Mouse (Mus musculus) stomach, postnatal 0 days (tissue): ENCODE results near the gene Camkv. TPM values are rescaled to one million over a fixed set of nuclear protein-coding genes. Genes with fewer than 3 reads are reported as not detected.

ENCODE experiments used
- ATAC-seq: fragments of 200-750 bp; cut with Nextera tagmentation; 2 replicates; pipeline ENCODE4 v1.8.0; 2017; ENCODE audit not compliant: low FRiP score, low TSS enrichment
- DNase-seq: peaks from one replicate; pipeline ENCODE4 v3.0.0-alpha.2; 2016; ENCODE audit warnings: low spot score
- H3K27ac ChIP-seq: fragments of 300-500 bp; sonication (generic); replicated peaks from 2 replicates; pipeline ENCODE4 v1.5.1; 2014; ENCODE audit warnings: mild to moderate bottlenecking, control low read depth
- H3K27me3 ChIP-seq: fragments of 300-500 bp; sonication (generic); 2 replicates; pipeline ENCODE4 v1.6.1; 2014; ENCODE audit warnings: low read length; ENCODE audit not compliant: control insufficient read depth, insufficient read depth
- H3K36me3 ChIP-seq: fragments of 300-500 bp; sonication (generic); 2 replicates; pipeline ENCODE4 v1.6.1; 2014; ENCODE audit warnings: low read length, mixed read lengths; ENCODE audit not compliant: control insufficient read depth, insufficient read depth
- H3K4me1 ChIP-seq: fragments of 300-500 bp; sonication (generic); replicated peaks from 2 replicates; pipeline ENCODE4 v1.6.1; 2014; ENCODE audit warnings: antibody characterized with exemption; ENCODE audit not compliant: control insufficient read depth, insufficient read depth
- H3K4me2 ChIP-seq: fragments of 300-500 bp; sonication (generic); replicated peaks from 2 replicates; pipeline ENCODE4 v1.6.1; 2014; ENCODE audit warnings: low read depth, mild to moderate bottlenecking, control low read depth, moderate library complexity
- H3K4me3 ChIP-seq: fragments of 300-500 bp; sonication (generic); 2 replicates; pipeline ENCODE4 v1.5.1; 2014; ENCODE audit warnings: low read depth, low read length, control low read depth
- H3K9ac ChIP-seq: fragments of 300-500 bp; sonication (generic); 2 replicates; pipeline ENCODE4 v1.6.1; 2014; ENCODE audit warnings: mild to moderate bottlenecking, low read length, control low read depth, mixed read lengths
- H3K9me3 ChIP-seq: fragments of 300-500 bp; sonication (generic); 2 replicates; pipeline ENCODE4 v1.6.1; 2016; ENCODE audit warnings: low read length; ENCODE audit not compliant: control insufficient read depth
- CTCF ChIP-seq: IDR thresholded peaks from 2 replicates; pipeline ENCODE4 v1.5.1; 2016; ENCODE audit warnings: antibody characterized with exemption, low read depth, mild to moderate bottlenecking, moderate library complexity
- EP300 ChIP-seq: optimal IDR thresholded peaks from 2 replicates; pipeline ENCODE3; 2016; ENCODE audit warnings: antibody characterized with exemption
- WGBS: fragments of 180-500 bp; shearing (Covaris S2); extraction: QIAGEN DNeasy Blood & Tissue Kit; methylation state at CpG from one replicate; pipeline ENCODE4 v1.1.7; 2014; 5-methylcytosine and 5-hydroxymethylcytosine counted together
- polyA plus RNA-seq: library from polyadenylated mRNA; unstranded; fragments of >200 nt; fragmentation: Nextera tagmentation; extraction: Ambion mirVana; gene quantifications from 2 replicates; pipeline ENCODE4 v1.2.1, GENCODE M21; 2015

The Camkv gene
- polyA plus RNA-seq, 1 experiment from 2014 or later = 0.62 TPM

DNA sequence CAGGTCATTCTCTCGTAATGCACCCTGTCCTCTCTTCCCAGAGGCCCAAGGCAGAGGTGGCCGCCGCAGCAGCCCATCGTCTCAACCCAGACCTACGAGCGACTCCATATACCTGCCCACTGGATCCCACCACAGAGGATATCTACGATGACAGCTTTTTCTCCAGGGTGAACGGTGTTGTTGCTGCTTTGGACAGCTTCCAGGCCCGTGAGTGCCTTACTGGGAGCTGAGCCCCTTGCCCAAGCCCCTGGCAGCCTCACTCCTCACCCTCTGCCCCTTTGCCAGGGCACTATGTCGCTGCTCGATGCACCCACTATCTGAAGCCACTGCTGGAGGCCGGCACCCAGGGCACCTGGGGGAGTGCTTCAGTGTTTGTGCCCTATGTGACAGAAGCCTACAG lies 43.3 kb downstream of the Camkv start:
- Histone ChIP-seq H3K4me2 (no peak overlapping the region), H3K9me3 (no peaks in the 10 kb centered on the region), H3K27ac (no peak overlapping the region), H3K4me3 (no peak overlapping the region), H3K27me3 (no peaks in the 10 kb centered on the region), H3K36me3 (peaks cover 4% of the 10 kb centered on the region; the same call in 1 of the 2 replicates), H3K4me1 (0 out of 2 replicates have a peak, but pooled peaks cover 5% of the 10 kb centered on the region), H3K9ac (no peak overlapping the region)
- 90% methylated on average over 12 of the region's 12 CpGs for WGBS
- no peak for TF ChIP-seq CTCF
- no peak for TF ChIP-seq EP300
- no peak for ATAC-seq
- no peak for DNase-seq

- ATAC-seq = no peak
Observed at GRCm38 (mm10) chr9:107981684-107982605, 46.5 kb downstream of the Camkv start.

GRCm38 (mm10) chr9:107982681-107983346 lies 47.3 kb downstream of the Camkv start, which contains the start of gene Gm20661:
Gene Gm20661 (plus strand): TSS chr9:107983058.
- peak within 1 kb of the TSS; percentile 64 for H3K4me3 ChIP-seq
- DNase-seq = peak; percentile 72
- peak within 1 kb of the TSS; percentile 74 for H3K9ac ChIP-seq
- peaks cover 9% of the 10 kb centered on the region for H3K4me1 ChIP-seq
- TF ChIP-seq CTCF (no peak), EP300 (no peak)
- 22% methylated on average over 14 of the region's 14 CpGs for WGBS
- peak within 1 kb of the TSS; percentile 97 for H3K27ac ChIP-seq
- peak; percentile 73; the same call in 1 of the 2 replicates for ATAC-seq
- no peaks in the 10 kb centered on the region for H3K9me3 ChIP-seq
- no peaks in the 10 kb centered on the region for H3K27me3 ChIP-seq
- H3K4me2 ChIP-seq = peak within 1 kb of the TSS; percentile 80
- H3K36me3 ChIP-seq = peaks cover 4% of the 10 kb centered on the region; the same call in 1 of the 2 replicates

More at GRCm38 (mm10) chr9:107981684-107982605, 46.5 kb downstream of the Camkv start:
- 30% methylated on average over 7 of the region's 7 CpGs for WGBS
- Histone ChIP-seq H3K36me3 (peaks cover 4% of the 10 kb centered on the region; the same call in 1 of the 2 replicates), H3K27ac (peak overlapping the region; percentile 97), H3K27me3 (no peaks in the 10 kb centered on the region), H3K9ac (peak overlapping the region; percentile 48), H3K9me3 (no peaks in the 10 kb centered on the region), H3K4me2 (peak overlapping the region; percentile 80), H3K4me1 (peaks cover 9% of the 10 kb centered on the region), H3K4me3 (peak overlapping the region; percentile 29)
- TF ChIP-seq EP300 (no peak), CTCF (no peak)
- DNase-seq = peak; percentile 31

- Histone ChIP-seq H3K27ac (peak overlapping the region; percentile 97), H3K4me2 (peak overlapping the region; percentile 80), H3K27me3 (no peaks in the 10 kb centered on the region), H3K36me3 (peaks cover 4% of the 10 kb centered on the region; the same call in 1 of the 2 replicates), H3K4me1 (peaks cover 9% of the 10 kb centered on the region), H3K9me3 (no peaks in the 10 kb centered on the region), H3K9ac (peak overlapping the region; percentile 74), H3K4me3 (peak overlapping the region; percentile 64)
- WGBS = 26% methylated on average over 4 of the region's 4 CpGs
- ATAC-seq (peak; percentile 45; the same call in 1 of the 2 replicates), DNase-seq (peak; percentile 62)
- TF ChIP-seq EP300 (no peak), CTCF (no peak)
Observed at GRCm38 (mm10) chr9:107983421-107983890, 48.0 kb downstream of the Camkv start.

DNA sequence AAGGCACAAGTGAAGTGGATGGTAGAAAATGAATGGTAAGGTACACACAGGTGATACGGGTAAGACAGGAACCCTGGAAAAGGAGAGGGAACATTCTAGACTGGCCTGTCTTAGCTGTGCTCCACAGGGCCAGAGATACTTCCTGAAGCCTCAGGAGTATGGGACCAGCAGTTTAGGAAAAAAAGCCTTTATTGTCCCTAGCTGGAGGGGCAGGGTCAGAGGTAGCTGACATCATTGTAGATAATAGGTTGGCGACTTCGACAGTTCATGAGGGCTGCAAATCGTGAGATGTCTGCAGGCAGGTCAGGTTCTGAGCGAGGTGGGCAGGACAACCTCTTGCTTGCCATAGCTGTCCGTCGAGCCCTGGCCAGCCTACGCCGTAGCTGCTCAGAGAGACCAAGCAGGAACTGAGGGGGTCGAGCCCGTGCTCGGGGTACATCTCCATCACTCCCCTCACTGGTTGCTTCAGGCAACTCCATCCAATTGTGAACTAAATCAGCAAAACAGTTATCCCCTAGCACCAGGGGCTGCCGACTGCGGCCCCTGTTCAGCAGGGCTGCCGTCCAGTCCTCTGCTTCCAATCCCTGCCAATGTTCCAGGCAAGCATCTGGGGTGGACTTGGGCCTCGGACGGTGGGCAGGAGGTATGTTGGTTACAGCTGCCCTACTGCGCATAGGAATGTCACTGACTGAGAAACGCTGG lies 48.7 kb downstream of the Camkv start:
- TF ChIP-seq EP300 (no peak), CTCF (no peak)
- ATAC-seq (no peak), DNase-seq (no peak)
- no peaks in the 10 kb centered on the region for H3K27me3 ChIP-seq
- WGBS = 40% methylated on average over 19 of the region's 19 CpGs
- H3K4me2 ChIP-seq = peak overlapping the region; percentile 80
- no peaks in the 10 kb centered on the region for H3K9me3 ChIP-seq
- peaks cover 3% of the 10 kb centered on the region; the same call in 1 of the 2 replicates for H3K36me3 ChIP-seq
- peaks cover 9% of the 10 kb centered on the region for H3K4me1 ChIP-seq
- peak overlapping the region; percentile 74 for H3K9ac ChIP-seq
- peak overlapping the region; percentile 64 for H3K4me3 ChIP-seq
- peak overlapping the region; percentile 97 for H3K27ac ChIP-seq
